Mouse (Mus musculus) lung, embryonic 14.5 days (tissue): ENCODE measurements around the gene Mgea5. TPM values are rescaled to one million over a fixed set of nuclear protein-coding genes. Genes with fewer than 3 reads are reported as not detected.

Experiments
- ATAC-seq: fragments of 200-750 bp; cut with Nextera tagmentation; 2 replicates; pipeline ENCODE4 v1.8.0; 2017; ENCODE audit warnings: mild to moderate bottlenecking, moderate TSS enrichment, moderate library complexity; ENCODE audit not compliant: insufficient read depth
- DNase-seq: peaks from one replicate; pipeline ENCODE4 v3.0.0-alpha.2; 2015
- H3K27ac ChIP-seq: fragments of 300-500 bp; sonication (generic); 2 replicates; pipeline ENCODE4 v1.5.1; 2014; ENCODE audit warnings: low read depth, mild to moderate bottlenecking, moderate library complexity
- H3K27me3 ChIP-seq: fragments of 300-500 bp; sonication (generic); 2 replicates; pipeline ENCODE4 v1.6.1; 2014; ENCODE audit warnings: low read length, control low read depth; ENCODE audit not compliant: insufficient read depth
- H3K36me3 ChIP-seq: fragments of 300-500 bp; sonication (generic); 2 replicates; pipeline ENCODE4 v1.6.1; 2014; ENCODE audit warnings: control low read depth; ENCODE audit not compliant: insufficient read depth
- H3K4me1 ChIP-seq: fragments of 300-500 bp; sonication (generic); 2 replicates; pipeline ENCODE4 v1.6.1; 2014; ENCODE audit warnings: antibody characterized with exemption, control low read depth; ENCODE audit not compliant: insufficient read depth
- H3K4me2 ChIP-seq: fragments of 300-500 bp; sonication (generic); 2 replicates; pipeline ENCODE4 v1.6.1; 2014; ENCODE audit warnings: mild to moderate bottlenecking
- H3K4me3 ChIP-seq: fragments of 300-500 bp; sonication (generic); 2 replicates; pipeline ENCODE4 v1.5.1; 2014; ENCODE audit warnings: low read depth, low read length
- H3K9ac ChIP-seq: fragments of 300-500 bp; sonication (generic); 2 replicates; pipeline ENCODE4 v1.6.1; 2014
- H3K9me3 ChIP-seq: fragments of 300-500 bp; sonication (generic); 2 replicates; pipeline ENCODE4 v1.6.1; 2016; ENCODE audit warnings: low read depth, low read length, control low read depth
- CTCF ChIP-seq: IDR thresholded peaks from 2 replicates; pipeline ENCODE4 v1.5.1; 2016; ENCODE audit warnings: antibody characterized with exemption, low read depth
- WGBS: fragments of 180-500 bp; shearing (Covaris S2); extraction: QIAGEN DNeasy Blood & Tissue Kit; methylation state at CpG from one replicate; pipeline ENCODE4 v1.1.7; 2014; 5-methylcytosine and 5-hydroxymethylcytosine counted together
- polyA plus RNA-seq: library from polyadenylated mRNA; unstranded; fragments of >200 nt; fragmentation: Nextera tagmentation; extraction: Ambion mirVana; gene quantifications from 2 replicates; pipeline ENCODE4 v1.2.1, GENCODE M21; 2014

Mgea5 gene
- polyA plus RNA-seq, 1 experiment from 2014 or later, result 61.8 TPM

DNA sequence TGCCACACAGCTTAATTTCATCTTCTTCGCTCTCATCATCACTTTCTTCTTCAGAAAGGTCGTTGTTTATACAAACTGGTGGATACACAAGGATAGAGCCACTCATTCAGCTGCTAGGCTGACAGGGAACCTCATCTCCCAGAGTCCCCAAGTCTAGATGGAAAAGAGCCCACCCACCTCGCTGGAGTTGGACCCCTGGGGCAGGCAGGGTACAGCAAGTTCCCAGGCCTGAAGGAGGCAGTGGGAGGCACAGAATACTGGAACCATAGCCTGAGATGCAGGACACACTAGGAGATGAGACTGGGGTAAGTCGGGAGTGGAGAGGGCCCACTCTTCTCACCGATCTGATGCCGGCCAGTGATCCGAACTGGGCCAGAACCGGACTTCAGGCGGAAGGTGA lies 35.4 kb downstream of the Mgea5 start:
- Histone ChIP-seq H3K4me3 (peak overlapping the region; percentile 85), H3K36me3 (peaks cover 25% of the 10 kb centered on the region), H3K9me3 (no peaks in the 10 kb centered on the region), H3K27ac (no peak overlapping the region), H3K4me1 (peaks cover 7% of the 10 kb centered on the region; the same call in 1 of the 2 replicates), H3K9ac (peak overlapping the region; percentile 79), H3K4me2 (peak overlapping the region; percentile 93), H3K27me3 (peaks cover 30% of the 10 kb centered on the region)
- ATAC-seq, result peak; percentile 19; the same call in 1 of the 2 replicates
- no peak for DNase-seq
- TF ChIP-seq CTCF, result no peak
- 40% methylated on average over 9 of the region's 9 CpGs for WGBS

DNA sequence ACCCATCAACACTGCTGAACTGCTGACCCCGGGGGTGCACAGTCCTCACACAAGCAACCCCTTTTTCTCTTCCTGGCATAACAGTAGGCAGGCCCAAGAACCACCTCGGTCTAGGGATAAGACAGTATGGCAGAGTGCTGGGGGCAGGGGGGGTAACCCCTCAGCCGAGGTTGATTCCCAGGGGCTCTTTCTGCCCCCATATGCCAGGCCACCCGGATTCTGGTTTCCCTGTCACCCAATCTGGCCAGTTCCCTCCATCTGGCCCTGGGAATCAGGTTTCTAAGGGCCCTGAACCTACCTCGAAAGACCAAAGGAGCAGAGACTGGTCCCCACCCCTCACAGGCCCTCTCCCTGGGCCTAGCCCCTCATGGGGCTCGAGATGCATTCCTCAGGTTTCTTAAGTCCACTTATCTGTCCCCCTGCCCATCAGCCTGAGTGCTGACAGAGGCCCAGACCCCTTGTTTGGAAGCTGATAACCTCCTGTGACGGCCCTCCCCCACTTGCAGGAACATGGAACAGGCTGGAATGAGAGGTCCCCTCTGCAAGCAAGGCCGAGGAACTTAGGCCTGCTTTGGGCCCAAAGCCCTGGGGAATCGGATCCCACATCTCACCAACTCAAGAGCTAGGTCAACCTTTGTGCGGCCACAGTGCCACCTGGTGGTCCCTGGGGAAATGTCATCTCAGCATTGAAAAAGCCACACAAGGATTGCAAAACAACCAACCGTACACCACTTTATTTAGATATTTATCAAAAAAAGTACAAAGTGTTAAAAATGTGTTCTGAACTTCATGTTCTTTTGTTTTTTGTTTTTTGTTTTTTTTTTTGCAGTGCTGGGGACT lies 36.4 kb downstream of the Mgea5 start:
- peak; percentile 91 for TF ChIP-seq CTCF
- H3K27me3 ChIP-seq, result peaks cover 38% of the 10 kb centered on the region
- peaks cover 17% of the 10 kb centered on the region for H3K36me3 ChIP-seq
- peaks cover 9% of the 10 kb centered on the region; the same call in 1 of the 2 replicates for H3K4me1 ChIP-seq
- WGBS, result 14% methylated on average over 11 of the region's 11 CpGs
- H3K9ac ChIP-seq, result no peak overlapping the region
- no peak overlapping the region for H3K4me3 ChIP-seq
- ATAC-seq (0 out of 2 replicates have a peak, but pooled peaks have one; percentile 11), DNase-seq (peak; percentile 96)
- no peaks in the 10 kb centered on the region for H3K9me3 ChIP-seq
- H3K4me2 ChIP-seq, result no peak overlapping the region
- no peak overlapping the region for H3K27ac ChIP-seq

DNA sequence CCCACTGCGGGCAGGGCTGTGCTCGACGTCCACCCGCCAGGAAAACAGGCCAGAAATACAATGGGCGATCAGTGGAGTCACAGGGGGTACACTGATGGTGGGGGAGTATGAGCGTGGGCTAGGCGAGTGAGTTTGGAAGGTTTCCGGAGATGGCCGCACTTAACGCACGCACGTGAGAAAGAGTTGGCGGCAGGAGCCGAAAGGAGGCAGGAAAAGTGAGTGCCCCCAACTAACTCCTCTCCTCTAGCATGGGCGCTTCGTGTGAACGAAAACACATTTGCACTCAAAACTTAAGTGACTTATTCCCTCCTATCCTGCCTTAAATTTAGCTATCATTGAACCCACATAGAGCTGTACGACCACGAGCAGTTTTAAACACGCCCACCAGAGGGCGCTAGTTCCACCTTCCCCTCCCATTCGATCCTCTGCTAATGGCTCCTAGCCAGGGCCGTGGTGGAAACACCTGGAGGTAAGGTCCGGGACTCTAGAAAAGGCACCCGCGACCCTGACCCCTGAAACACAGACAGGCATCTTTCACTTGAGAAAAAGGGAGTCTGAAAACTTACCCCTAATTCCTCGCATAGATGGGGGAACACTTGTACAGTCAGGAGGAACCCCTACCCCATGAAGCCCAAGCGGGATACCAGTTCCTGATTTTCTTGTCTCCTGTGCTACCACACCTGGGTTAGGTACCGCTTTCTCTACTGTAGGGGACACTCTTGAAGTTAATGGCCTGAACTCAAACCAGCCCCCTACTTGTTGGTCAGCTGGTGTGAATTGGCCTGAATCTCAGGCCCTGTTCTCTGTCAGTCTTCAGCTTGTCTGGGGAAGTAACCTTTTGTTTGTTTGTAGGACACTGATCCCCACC lies 37.2 kb downstream of the Mgea5 start:
- WGBS, result 10% methylated on average over 29 of the region's 29 CpGs
- Histone ChIP-seq H3K36me3 (peaks cover 8% of the 10 kb centered on the region), H3K4me2 (peak overlapping the region; percentile 34; the same call in 1 of the 2 replicates), H3K4me3 (peak overlapping the region; percentile 13; the same call in 1 of the 2 replicates), H3K27me3 (peaks cover 46% of the 10 kb centered on the region), H3K4me1 (peaks cover 11% of the 10 kb centered on the region; the same call in 1 of the 2 replicates), H3K9me3 (no peaks in the 10 kb centered on the region), H3K27ac (no peak overlapping the region), H3K9ac (no peak overlapping the region)
- TF ChIP-seq CTCF, result peak; percentile 90
- ATAC-seq, result peak; percentile 16; the same call in 1 of the 2 replicates
- peak; percentile 85 for DNase-seq

DNA sequence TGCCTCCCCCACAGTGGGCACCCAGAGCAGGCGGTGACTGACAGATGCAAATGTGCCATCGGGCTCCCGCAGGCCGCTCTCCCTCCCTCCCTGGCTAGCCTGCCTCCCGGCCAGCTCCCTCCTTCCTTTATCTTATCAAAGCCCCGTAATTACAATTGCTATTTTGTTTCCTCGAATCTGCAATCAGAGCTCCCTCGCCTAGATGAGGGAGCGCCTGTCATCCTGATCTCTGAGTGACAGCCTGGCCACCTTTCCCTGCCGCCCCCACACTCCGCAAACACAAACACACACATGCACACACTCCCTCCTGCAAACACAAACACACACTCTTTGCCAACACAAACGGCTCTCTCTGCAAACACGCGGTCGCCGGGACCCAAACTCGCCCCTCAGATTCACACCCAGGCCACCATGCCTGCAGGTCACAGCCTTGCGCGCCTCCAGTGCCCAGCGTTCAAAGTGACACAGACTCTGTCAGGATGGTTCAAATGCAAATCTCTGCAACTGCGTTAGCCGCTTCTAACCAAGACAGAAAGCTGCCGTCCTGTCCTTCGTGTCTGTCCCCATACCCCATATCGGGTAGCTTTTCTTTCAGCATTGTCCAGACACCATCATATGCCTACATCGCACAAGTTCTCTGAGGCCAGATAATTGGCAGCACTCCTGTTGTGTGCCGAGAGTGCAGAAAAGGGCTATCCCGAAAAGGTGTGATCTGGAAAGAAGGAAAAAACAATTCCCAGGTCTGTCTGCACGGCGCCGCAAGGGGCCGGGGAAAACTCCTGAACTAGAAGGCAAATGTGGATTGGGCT lies 38.1 kb downstream of the Mgea5 start:
- Histone ChIP-seq H3K9ac (no peak overlapping the region), H3K4me1 (peaks cover 11% of the 10 kb centered on the region; the same call in 1 of the 2 replicates)
- no peak for TF ChIP-seq CTCF

DNA sequence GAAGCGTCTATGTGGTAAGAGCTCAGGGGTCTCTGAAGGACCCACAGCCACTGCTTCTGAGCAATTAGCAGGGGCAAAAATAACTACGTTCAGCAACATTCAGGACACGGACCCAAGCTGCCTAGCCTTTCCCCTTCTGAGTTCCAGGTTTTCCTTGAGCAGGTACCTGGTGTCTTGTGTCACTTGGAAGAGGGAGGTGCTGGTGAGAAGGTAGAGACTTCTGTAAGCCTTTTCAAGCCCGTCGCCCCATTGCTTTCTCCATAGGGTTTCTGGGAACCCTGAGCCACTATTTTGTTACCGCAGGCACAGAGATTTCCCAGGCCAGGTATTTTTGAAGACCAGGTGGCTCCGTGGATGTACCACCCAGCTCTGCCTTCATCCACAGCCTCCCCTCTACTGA lies 40.0 kb downstream of the Mgea5 start:
- H3K27ac ChIP-seq, result no peak overlapping the region
- no peak overlapping the region for H3K4me2 ChIP-seq
- WGBS, result 19% methylated on average over 7 of the region's 7 CpGs
- peaks cover 74% of the 10 kb centered on the region for H3K27me3 ChIP-seq
- no peak for DNase-seq
- H3K9ac ChIP-seq, result no peak overlapping the region
- peaks cover 9% of the 10 kb centered on the region; the same call in 1 of the 2 replicates for H3K4me1 ChIP-seq
- no peaks in the 10 kb centered on the region for H3K9me3 ChIP-seq
- H3K36me3 ChIP-seq, result no peaks in the 10 kb centered on the region
- TF ChIP-seq CTCF, result no peak
- H3K4me3 ChIP-seq, result no peak overlapping the region
- no peak for ATAC-seq

More for the DNA sequence above, 38.1 kb downstream of the Mgea5 start:
- 6% methylated on average over 32 of the region's 32 CpGs for WGBS
- DNase-seq (peak; percentile 26), ATAC-seq (no peak)
- Histone ChIP-seq H3K27me3 (peaks cover 55% of the 10 kb centered on the region), H3K9me3 (no peaks in the 10 kb centered on the region), H3K36me3 (0 out of 2 replicates have a peak, but pooled peaks cover 1% of the 10 kb centered on the region), H3K27ac (no peak overlapping the region), H3K4me2 (peak overlapping the region; percentile 34; the same call in 1 of the 2 replicates), H3K4me3 (peak overlapping the region; percentile 13)

DNA sequence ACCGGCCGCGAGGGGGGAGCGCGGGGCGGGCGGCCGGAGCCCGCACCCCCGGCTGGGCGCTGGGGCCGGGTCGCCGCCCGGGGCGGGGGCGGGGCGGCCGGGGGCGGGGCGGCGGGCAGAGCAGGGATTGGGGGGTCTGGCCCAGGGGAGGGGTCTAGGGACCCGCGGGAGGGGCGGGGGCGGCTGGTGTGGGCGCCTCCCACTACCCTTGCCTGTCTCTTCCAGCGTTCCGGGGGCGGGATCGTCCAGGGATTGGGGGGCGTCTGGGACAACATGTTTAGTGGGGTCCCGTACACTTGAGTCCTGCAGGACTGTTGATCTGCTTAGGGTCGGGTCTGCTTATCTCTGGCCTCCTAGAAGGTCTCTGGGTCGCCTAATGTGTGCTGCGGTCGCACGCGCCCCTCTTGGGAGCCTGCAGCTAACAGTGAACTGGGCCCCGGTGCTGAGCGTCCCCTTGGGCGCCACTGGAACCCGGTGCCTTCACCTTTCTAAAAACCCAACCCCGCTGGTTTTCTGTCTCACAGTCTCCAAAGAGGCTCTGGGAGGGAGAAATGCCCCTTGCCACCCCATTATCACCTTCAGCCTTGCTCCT lies 40.6 kb downstream of the Mgea5 start:
- H3K9ac ChIP-seq, result peak overlapping the region; percentile 41; the same call in 1 of the 2 replicates
- no peaks in the 10 kb centered on the region for H3K9me3 ChIP-seq
- H3K4me3 ChIP-seq, result peak overlapping the region; percentile 48
- no peak overlapping the region for H3K27ac ChIP-seq
- H3K4me1 ChIP-seq, result 0 out of 2 replicates have a peak, but pooled peaks cover 4% of the 10 kb centered on the region
- H3K36me3 ChIP-seq, result no peaks in the 10 kb centered on the region
- no peak for TF ChIP-seq CTCF
- DNase-seq, result no peak
- WGBS, result 2% methylated on average over 20 of the region's 44 CpGs
- peak overlapping the region; percentile 88 for H3K4me2 ChIP-seq
- peaks cover 79% of the 10 kb centered on the region for H3K27me3 ChIP-seq
- ATAC-seq, result no peak
